17 mouse cellular contexts compared by ENCODE assay signal in the genomic region with DNA sequence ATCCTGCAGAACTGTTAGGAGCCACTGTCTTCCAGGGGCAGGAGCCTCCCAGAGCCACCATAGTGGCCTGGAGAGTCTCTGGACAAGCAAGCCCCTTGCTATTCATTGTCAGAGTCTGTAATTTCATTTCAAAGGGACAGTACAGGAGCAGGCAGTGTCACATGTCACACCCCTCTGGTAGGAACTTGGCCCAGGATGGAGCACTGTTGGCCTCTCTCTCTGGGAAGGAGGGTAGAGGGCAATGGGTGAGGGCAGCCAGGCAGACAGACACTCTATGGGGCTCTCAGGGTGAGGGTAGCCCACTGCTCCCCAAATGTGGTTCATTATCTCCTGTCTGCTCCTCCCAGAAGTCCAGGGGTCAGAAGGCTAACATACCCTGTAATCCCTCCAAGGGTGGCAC.
"Had no signal": no experiment of that assay in that cellular context is flagged by ENCODE, and none has a peak within 500 bp of the region (broad histone marks: within the 10 kb centered on the region; RNA-seq: fewer than 3 reads in every experiment).

No protein-coding gene starts in this region.

- H3K27ac ChIP-seq: layer of hippocampus, adult 2 months; limb, embryonic 15.5 days; liver, embryonic 13.5 days; stomach, postnatal 0 days had no signal

- DNase-seq: kidney, adult 2 months; kidney, postnatal 14 days; kidney, postnatal 4 days; layer of hippocampus, adult 9-11 months; liver, embryonic 13.5 days; lung, adult 2 months; lung, postnatal 14 days; lung, postnatal 4 days; midbrain, embryonic 14.5 days; thymus, adult 2 months; thymus, postnatal 14 days; thymus, postnatal 4 days had no signal

- H3K9ac ChIP-seq: limb, embryonic 12.5 days; limb, embryonic 15.5 days; liver, embryonic 13.5 days had no signal

- H3K4me2 ChIP-seq: limb, embryonic 12.5 days; limb, embryonic 15.5 days; liver, embryonic 13.5 days; midbrain, embryonic 11.5 days had no signal

- H3K36me3 ChIP-seq: liver, embryonic 13.5 days had no signal

- H3K27me3 ChIP-seq: limb, embryonic 12.5 days; limb, embryonic 15.5 days; liver, embryonic 13.5 days had no signal

- H3K4me3 ChIP-seq: layer of hippocampus, adult 2 months; limb, embryonic 12.5 days; limb, embryonic 15.5 days; liver, embryonic 13.5 days had no signal

- H3K9me3 ChIP-seq: limb, embryonic 12.5 days; limb, embryonic 15.5 days; liver, embryonic 13.5 days had no signal
